Mouse (Mus musculus) erythroblast, embryonic 14.5 days (primary cell): ENCODE measurements around the gene Tfb2m.

Experiments used
- GATA1 ChIP-seq: IDR thresholded peaks from 2 replicates; pipeline ENCODE4 v1.6.1; 2012; ENCODE audit warnings: low read length, inconsistent platforms, mixed read lengths
- TAL1 ChIP-seq: IDR thresholded peaks from 3 replicates; pipeline ENCODE4 v1.6.1; 2012; ENCODE audit warnings: low read length, inconsistent platforms, mixed read lengths

GRCm38 (mm10) chr1:179487990-179488389, 58.1 kb downstream of the Tfb2m start:
- TF ChIP-seq TAL1 (no peak), GATA1 (no peak)
